Mouse (Mus musculus) fibroblast of lung, adult 2 months (primary cell): ENCODE measurements around the gene Phrf1.

ENCODE experiments used
- DNase-seq: peaks from one replicate; pipeline ENCODE4 v3.0.0-alpha.2; 2011; ENCODE audit warnings: low read depth

Phrf1 gene

DNA sequence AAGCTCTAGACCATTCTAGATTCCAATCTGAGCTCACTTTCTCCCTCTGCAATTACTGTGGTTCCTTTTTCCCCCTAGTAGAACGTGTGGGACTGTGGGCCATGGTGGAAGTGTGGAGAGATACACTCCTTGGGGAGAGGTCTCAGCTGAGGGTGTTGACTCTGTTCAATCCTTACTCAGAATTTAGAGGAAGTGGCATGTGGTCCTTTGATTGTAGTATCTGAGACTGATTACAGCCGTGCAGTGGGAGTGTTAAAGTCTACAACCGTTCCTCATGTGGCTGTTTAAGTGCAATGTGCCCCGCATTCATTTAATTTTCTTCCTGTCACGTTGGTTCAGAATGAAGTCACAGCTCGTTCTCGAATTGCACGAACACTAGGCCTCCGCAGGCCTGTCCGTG, 27.6 kb downstream of the Phrf1 start:
- no peak for DNase-seq

DNA sequence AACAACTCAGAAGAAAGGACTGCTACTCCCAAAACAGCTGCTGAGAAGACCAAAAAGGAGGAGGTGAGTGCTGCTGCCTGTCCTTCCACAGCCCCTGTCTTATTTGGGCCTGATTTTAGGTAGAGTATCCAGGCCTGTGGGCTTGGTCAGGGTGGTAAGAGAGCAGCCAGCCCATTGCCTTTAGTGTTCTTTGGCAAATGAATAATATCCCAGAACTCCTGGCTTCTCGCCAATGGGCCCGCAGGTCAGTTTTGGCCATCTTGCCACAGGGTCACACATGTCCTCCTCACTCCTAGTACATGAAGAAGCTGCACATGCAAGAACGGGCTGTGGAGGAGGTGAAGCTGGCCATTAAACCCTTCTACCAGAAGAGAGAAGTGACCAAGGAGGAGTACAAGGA, 32.9 kb downstream of the Phrf1 start:
- DNase-seq, result no peak

DNA sequence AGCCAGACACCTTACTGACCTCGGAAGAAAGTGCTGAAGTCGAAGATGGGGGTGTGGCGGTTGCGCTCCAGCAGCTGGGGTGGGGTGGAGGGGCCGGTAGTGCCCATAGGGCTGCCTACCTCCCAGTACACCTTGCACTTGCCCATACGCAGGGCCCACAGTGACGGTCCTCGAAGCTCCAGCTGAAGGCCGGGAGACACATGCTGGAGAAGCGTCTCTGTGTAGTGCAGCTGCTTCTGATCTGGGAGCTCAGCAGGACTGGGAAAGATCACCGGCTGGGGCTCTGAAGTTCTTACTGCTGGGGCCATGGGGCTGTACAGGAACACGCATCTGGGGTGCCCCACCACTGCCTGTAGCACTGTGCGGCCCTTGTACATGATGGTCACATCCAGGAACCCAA, 35.1 kb downstream of the Phrf1 start:
- DNase-seq, result no peak

DNA sequence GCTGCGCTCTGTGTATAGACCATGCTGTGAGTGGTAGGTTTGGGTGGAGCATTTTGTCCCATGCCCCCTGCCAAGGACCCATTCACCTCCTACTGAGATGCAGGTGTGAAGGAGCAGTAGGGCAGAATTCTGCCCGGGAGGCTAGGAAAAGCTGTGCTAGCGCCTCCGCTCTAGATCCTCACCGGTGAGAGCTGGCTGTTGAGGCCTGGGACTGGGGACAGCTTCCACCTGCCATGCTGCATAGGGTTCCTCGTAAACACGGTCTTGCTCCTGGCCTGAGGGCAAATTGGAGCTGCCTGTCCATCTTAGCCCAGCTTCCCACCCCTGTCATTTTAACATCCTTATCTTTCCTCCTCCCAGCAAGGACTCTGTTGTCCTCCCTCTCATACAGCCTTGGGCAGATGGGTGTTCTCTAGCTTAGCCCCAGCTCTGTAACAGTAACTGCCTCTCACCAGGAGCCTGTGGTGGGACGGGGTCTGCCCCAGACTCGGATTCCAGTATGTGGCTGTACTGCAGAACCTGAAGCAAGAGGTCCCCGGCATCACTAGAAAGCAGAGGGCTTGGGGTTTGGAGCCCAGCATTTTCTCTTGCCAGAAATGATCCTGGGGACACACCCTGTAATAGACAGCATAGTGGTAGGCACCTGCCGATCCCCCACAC, 35.6 kb downstream of the Phrf1 start:
- DNase-seq, result no peak

DNA sequence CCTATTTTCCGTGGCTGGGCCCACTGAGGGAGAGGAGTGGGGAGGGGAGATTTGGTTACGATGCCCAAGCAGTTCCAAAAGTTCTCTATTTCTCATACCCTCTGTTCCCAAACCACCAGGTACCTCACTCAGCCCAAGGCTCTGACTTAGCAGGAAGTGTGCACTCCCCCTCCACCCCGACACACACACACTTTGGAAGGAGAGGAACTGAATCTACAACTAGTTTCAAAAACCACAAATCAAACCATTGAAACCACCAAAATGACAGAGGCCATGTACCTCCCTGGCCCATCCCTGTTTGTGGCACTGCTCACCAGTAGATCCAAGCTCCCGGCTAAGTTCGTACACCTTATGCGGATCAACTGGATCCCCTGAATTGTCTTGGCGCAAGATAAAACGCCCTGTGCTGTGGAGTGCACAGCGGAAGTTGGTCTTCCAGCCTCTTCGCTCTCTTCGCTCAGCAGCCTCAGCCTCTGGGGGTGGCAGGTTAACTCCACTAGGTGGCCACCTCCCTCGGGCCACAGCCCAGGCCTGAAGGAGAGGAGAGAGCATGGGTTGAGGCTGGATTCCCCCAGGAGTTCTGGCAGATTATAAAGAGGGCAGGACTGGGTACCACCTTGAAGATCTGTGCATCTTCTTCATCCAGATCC, 36.3 kb downstream of the Phrf1 start:
- no peak for DNase-seq

DNA sequence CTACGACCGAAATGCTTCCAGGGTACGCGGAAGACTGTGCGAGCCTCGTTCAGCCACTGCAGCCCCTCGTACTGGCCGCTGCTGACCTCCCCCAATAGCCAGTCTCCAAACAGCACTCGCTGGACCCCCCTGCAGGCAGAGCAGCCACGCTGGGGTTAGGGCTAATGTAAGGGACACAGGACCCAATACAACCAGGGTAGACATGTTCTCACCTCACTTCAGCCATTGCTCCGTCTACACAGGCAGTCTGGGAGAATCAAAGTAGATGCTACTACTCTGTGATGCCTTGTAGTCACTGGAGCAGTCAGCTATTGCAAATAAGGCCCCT, 36.8 kb downstream of the Phrf1 start:
- DNase-seq, result no peak

DNA sequence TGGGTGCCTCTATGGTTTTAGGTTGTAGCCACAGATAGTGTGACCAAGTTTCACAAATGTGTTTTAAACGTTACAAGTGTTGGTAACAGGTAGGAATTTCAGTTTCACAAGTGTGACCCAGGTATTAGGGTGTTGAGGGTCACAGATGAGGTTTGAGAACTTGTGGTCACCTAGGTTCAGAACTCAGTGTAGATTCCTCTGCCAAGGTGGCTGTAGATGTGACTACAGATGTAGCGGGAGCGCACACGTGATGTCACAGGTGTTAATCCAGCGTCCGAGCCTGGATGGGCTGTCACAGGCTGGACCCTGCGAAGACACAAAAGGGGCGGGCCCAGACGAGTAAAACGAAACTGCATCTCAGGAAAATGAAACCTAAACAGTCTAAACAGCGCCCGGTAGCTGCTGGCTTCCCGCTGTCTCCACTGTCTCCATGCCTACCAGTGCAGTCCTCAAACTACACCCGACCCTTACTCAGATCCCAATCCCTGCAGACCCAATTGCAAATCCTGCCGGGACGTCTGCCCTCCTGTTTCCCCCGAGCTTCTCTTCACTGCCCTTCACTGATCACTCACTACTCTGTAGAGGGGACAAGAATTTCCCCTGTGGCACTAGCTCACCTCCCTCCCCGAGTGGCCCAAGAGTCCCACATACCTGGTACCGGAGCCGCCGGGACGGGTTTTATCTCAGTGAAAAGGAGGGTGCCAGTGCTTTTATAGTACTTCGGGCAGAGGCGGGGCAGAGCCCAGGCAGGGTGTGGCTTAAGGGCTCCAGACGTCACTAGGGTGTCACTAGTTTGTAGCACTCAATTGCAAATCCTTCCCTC, 37.4 kb downstream of the Phrf1 start, which contains the start of gene Irf7:
Gene Irf7, minus strand, starts transcription at position 743 of the 823 bp plus-strand sequence.
- peak; percentile 24 for DNase-seq

DNA sequence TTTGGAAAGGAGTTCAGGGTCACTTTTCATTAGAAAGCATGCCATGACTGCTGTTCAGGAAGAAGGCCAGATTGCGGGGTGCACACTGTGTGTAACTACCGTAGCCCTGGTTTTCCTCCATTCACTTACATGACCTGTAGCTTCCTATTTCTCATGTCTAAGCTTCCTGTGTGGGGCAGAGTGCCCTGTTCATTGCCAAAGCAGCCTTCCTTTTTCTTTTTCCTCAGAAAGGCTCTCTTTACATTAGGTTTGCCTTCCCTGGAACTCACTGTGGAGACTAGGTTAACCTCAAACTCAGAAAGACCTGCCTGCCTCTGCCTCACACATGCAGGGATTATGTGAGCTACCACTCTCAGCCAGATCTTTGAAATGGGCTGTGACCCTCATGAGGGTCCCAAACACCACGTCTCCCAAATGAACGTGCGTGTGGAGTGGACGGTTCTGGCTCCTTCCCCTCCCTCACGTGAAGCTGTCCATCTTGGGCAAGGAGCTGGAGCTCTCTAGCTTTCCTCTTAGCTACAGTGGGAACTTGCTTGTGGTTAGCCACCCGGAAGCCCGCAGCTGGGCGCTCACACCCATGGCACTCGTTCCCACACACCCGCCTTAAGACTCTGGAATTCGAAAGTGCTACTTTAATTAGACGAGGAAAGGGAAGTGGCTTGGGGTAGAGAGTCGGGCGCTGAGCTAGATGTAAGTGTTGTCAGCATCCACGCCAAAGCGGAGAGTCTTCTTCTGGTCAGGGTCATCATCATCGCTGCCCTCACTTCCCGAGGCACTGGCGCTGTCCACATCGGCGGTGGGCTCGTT, 40.1 kb downstream of the Phrf1 start:
- DNase-seq, result no peak

DNA sequence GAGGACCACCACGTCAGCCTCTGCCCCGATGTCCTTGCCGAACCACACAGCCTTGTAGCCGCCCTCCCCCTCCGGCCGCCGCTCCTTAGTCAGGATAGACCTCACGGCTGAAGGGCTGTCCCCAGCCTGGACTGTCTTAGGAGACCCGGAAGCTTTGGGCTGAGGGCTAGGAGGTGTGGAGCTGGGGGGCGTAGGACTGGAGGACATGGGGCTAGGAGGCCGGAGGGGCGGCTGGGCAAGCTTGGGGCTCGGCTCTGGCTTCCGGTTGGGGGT, 40.6 kb downstream of the Phrf1 start:
- no peak for DNase-seq

DNA sequence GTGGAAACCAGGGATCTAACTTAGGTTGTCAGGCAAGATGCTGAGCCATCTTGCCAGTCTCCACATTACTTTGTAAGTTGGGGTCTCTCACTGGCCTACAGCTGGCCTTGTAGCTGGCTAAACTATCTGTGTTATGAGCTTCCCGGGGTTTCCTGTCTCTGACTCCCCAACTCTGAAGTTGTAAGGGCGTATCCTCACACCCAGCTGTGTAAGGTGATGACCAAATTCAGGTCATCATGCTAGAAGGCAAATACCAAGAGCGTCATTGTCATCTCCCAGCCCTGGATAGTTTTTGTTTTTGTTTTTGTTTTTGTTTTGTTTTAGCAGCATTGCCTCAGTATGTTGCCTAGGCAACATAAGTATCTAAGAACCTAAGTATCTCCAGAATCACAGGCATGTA, 42.0 kb downstream of the Phrf1 start:
- DNase-seq, result no peak

DNA sequence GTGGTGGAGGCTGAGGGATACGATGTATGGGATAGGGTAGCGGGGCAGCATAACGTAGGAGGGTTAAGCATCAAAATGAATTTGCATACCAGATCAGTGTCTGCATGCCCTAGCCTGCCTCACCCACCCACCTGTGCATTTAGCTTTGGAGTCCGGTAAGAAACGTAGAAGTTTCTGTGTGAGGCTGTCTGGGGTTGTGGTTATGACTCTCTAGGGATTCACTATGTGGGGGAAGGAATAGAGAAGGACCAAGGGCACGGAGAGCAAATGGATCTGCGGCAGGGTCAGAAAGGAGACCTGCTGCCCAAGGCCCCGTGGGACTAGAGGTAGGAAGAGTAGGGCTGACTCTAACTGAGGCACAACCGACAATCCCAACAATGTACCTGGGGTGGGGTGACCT, 46.8 kb downstream of the Phrf1 start:
- DNase-seq, result no peak

DNA sequence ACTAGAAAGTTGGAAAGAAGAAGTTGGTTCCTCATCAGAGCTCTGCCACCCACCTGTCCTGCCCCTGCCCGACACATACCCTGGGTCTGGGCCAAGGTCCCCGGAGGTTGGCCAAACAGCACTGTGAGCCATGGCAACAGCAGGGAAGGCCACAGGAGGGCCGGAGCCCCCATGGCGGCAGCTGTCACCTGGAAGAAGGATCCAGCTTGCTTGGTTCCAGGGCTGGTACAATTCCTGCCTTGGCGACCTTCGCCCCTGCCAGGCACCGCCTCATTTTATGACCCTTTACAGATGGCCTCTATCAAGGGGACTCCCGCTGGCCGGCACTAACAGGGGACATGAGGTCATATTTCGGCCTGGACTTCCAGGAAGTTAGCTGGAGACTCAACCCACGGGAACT, 48.0 kb downstream of the Phrf1 start, which contains the start of gene Cdhr5:
Gene Cdhr5, minus strand, starts transcription at position 241 of the 400 bp plus-strand sequence.
- DNase-seq, result no peak

DNA sequence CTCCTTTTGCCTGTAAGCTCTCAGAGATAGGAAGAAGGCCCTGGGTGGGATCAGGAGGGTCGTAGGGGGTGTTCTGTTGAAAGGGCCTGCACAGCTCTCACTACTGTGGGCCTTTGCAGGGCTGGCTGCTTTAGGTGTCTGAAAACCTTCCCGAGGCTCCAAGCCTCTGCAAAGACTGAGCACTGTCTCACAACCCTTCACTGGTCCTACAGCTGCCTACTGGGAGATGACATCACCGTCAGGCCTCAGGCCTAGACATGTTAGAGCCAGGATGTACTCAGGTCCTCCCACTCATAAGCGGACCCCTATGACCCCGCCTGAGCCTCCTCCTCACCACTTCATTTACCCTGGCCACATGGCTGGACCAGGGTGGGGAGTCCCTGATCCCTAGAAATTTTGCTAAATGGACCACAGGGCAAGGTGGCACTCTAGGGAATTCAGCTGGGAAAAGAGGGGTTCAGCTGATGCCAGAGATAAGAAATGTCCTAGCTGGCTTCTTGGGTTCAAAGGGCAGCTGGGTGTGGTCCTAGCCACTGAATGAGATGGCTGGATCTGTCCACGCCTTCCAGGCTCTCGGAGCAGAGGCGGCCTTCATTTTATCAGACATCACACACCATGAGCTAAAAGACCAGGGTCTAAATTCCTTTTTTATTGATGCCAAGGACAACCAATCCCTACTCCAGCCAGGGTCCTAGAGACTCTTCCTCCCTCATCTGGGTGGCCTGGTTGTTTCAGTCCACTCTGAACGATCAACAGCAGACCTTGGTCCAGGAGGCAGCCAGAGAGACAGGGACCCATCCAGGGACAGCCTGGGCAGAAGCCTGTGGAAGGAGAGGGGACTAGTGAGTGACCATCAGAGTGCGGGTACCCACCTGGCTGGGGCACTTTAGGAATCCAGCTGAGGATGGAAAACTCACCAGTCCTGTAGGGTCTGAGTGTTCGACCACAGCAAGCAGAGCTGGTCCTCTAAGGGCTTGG, 49.4 kb downstream of the Phrf1 start:
- DNase-seq, result no peak

DNA sequence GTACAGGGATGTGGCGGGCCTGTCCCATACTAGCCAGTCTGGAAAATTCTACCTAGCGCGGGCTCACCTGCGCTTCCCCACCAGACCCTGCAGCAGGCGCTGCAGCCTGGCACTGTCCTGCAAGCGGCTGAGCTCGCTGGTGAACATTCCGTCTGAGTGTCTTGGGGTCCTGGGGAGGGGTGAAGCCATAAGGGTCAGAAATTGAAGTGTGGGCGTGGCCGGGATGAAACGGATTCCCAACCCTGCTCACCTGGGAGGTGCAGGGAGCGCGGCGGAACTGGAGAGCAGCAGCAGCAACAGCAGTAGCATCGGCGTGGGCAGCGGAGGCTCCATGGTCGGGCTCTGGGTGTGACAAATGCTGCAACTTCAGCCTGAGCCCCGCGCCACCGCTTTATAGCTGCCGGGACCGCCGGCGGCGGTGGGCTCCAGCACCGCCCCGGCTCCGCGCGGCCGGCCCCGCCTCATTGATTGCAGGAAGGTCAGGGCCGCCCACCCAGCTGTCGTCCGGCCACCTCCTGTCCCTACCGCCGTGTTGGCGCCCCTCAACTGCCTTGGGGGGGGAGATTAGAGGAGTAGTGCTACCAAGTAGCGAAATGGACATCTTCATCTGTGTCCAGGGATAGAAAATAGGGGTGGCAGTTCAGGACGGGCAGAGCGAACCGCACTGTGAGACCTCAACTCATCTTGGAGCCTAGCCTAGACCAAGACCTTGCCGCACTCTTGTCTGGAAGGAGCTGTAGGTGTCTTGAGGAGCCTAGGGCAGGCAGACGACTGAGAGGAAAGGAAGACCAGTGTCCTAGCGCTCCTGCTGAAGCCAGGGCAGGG, 50.4 kb downstream of the Phrf1 start, which contains the start of gene Sct:
Gene Sct, minus strand, starts transcription at position 368 of the 825 bp plus-strand sequence.
- no peak for DNase-seq

DNA sequence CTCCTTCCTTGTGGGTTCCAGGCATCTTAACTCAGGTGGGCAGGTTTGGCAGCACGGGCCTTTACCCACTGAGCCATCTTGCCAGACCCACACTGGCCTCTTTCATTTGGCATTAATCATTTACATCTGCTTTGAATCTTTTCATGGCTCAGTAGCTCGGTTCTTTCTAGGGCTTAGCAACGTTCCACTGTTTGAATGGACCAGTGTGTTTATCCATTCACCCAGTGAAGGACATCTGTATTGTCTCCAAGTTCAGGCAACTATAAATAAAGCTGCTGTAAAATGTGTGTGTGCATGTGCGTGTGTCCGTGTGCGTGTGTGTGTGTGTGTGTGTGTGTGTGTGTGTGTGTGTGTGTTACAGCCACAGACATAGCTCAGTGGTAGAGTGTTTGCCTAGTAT, 52.9 kb downstream of the Phrf1 start:
- DNase-seq, result no peak

DNA sequence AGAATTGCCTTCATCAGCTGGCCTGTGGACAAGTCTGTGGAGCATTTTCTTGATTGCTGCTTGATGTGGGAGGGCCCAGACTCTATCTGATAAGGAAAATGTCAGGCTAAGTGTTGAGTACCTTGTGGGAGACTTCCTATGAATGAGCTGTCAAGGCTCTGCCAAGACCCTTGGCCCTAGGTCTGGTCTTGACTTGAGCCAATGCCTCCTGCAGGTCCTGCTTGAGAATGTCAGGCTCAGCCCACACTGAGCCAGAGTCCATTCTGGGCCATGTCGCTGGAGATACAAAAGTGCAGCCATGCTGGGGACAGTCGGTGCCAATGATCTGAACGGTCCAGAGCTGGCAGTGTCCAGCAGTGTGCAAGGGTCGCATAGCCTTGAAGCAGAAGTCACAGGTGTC, 54.2 kb downstream of the Phrf1 start:
- DNase-seq, result no peak

DNA sequence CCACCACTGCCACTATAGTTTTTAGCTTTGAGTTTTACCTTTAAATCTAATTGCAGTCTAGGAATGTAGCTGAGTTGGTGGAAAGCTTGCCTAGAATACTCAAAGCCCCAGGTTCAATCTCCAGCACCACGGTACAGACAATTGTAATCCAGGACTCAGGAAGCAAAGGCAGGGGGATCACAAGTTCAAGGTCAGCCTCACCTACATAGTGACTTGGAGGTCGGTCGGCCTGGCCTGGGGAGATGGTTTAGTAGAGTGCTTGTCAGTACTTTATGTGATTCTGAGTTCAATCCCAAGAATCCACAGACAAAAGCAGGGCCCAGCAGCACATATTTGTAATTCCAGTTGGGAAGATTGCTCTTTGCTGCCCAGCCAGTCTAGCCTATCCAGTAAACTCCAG, 59.5 kb downstream of the Phrf1 start:
- no peak for DNase-seq

DNA sequence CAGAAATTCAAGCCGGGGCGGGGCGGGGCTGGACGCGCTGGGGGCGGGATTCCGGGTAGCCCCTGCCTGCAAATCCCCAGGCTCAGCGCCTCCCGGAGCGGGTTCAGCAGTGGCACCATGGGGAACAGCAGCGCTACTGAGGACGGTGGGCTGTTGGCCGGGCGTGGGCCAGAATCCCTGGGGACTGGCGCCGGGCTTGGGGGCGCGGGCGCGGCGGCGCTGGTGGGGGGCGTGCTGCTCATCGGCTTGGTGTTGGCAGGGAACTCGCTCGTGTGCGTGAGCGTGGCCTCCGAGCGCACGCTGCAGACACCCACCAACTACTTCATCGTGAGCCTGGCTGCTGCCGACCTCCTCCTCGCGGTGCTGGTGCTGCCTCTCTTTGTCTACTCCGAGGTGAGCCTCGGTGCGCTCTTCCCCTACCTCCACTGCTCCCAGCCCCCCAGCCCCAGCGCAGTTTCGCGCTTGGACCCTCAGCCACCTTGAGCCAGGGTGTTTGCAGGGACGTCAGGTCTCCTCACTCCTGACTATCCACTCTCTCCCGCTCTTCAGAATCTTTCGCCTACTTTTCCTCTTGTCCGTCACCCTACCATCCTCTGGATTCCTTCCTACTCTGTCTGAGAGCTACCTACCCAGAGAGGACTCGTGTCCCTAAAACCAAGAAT, 63.5 kb downstream of the Phrf1 start, which contains the start of gene Drd4:
Gene Drd4, plus strand, starts transcription at position 86 of the 662 bp plus-strand sequence.
- no peak for DNase-seq

DNA sequence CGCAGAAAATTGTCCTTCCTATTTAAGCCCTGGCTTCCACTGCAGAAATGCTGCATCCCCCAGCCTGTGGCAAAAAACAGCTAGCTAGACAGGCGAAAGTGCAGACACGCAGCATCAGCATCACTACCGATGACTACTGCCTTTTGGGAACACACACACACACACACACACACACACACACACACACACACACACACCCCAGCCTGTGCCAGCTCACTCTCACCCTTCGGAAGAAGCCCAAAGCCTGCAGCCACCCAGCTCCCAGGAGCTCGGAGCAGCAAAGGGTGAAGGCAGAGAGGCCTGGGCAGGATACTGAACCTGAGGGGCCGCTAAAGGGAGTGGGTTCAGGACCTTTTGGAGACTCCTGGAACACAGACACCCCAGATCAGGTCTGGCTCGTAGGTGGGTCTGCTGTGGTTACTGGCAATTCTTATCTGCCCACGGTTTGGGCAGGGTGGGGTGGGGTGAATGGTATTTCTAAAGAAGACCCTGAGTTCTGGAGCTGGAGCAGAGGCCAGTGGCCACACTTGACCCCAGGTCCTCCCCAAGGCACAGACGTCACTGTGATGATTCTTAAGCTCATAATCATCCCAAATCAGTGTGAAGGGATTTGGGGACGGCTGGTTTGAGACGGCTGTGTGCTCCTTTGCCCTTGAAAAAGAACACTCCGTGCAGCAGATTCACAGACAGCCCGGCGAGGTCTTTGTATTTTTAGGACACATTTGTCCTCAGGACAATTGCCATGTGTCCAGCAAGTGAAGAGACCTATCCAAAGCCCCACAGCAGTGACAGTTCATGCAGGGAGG, 64.2 kb downstream of the Phrf1 start:
- DNase-seq, result no peak
